In the genomic region with DNA sequence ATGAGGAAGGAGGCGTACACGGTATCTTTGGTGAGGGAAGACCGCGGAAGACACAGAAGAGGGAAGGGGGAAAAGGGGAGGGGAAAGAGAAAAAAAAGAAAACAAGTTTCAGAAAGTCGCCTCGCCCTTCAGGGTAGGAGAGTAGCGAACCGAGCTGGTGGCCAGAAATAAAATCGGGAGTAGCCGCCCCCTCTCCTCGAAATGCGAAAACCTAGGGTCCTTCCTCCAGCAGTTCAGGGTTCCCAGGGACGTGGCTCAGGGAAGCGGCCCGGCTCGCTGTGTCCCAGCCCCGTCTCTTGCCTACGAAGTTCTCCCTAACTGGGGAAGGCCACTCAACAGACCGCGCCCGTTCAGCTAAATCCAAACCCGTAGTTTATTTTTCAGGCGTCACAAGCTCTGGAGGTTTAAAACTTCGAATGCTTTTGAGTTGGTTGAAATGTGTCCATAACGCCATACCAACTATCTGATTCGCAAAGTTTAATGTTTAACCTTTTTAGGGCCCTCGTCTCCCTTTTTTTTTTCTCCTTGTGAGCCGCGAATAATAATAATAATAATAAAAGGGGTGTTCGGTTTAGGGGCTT, we compare ENCODE assay signal across 8 mouse cellular contexts. TPM values are rescaled to one million over a fixed set of nuclear protein-coding genes. Genes with fewer than 3 reads are reported as not detected.
DNase-seq lines count a peak whose midpoint lies in the region; ATAC-seq and TF ChIP-seq lines count a peak whose summit lies in the region.

No protein-coding gene starts in this region.

- H3K4me2 ChIP-seq in lung, postnatal 0 days (replicated peaks; ENCODE audit: low read depth, low read length) = peak overlapping the region; percentile 95

- under 1% methylated on average over 30 of the region's 30 CpGs for WGBS in lung, postnatal 0 days

- TF ChIP-seq EP300 in lung, postnatal 0 days (IDR thresholded peaks at IDR 0.05) = no peak

- H3K27me3 ChIP-seq in lung, postnatal 0 days (replicated peaks; ENCODE audit: insufficient read depth, low read length) = no peaks in the 10 kb centered on the region
- peaks cover 2% of the 10 kb centered on the region; the same call in 1 of the 2 replicates for H3K27me3 ChIP-seq in splenic B cell, adult 2 months (ENCODE audit: control insufficient read depth, insufficient read depth, low read length, poor library complexity, severe bottlenecking)

- H3K4me3 ChIP-seq in lung, postnatal 0 days (ENCODE audit: low read depth, low read length) = peak overlapping the region; percentile 96

- DNase-seq in right cerebral cortex, postnatal 25 days = peak; percentile 31
- no peak for DNase-seq in right cerebral cortex, adult 2 months (ENCODE audit: low spot score in 2 of 2)
- DNase-seq in cerebellum, postnatal 25 days = peak; percentile 54 to 55
- peak; percentile 32 to 39 for DNase-seq in heart, adult 9 months (ENCODE audit: low spot score in 2 of 2)
- DNase-seq in kidney, adult 8-10 months = peak; percentile 38 to 41
- peak; percentile 65 for DNase-seq in lung, postnatal 0 days (ENCODE audit: low spot score)
- peak; percentile 45 for DNase-seq in splenic B cell, adult 2 months (ENCODE audit: low read depth, low spot score)
- DNase-seq in thymus, postnatal 10 days (ENCODE audit: low spot score in 2 of 2) = no peak

- peaks cover 20% of the 10 kb centered on the region for H3K4me1 ChIP-seq in lung, postnatal 0 days (ENCODE audit: insufficient read depth, low read depth, low read length)

- ATAC-seq in lung, postnatal 0 days = no peak

- no peaks in the 10 kb centered on the region for H3K36me3 ChIP-seq in lung, postnatal 0 days (ENCODE audit: insufficient read depth, low read length)
- H3K36me3 ChIP-seq in splenic B cell, adult 2 months (ENCODE audit: control insufficient read depth, insufficient read depth, low read length, poor library complexity, severe bottlenecking) = no peaks in the 10 kb centered on the region

- TF ChIP-seq CTCF in lung, postnatal 0 days (IDR thresholded peaks at IDR 0.05) = no peak

- peak overlapping the region; percentile 100 for H3K9ac ChIP-seq in lung, postnatal 0 days (replicated peaks; ENCODE audit: low read depth)

- no peaks in the 10 kb centered on the region for H3K9me3 ChIP-seq in lung, postnatal 0 days (ENCODE audit: low read length)

- peak overlapping the region; percentile 100 for H3K27ac ChIP-seq in lung, postnatal 0 days (ENCODE audit: low read length)

RNA-seq across cellular contexts. Expression of gene Tnrc18, which starts 2.0 kb away (rescaled TPM):
- 16.6 and 24.9 TPM in 2 replicates for polyA plus RNA-seq in lung, postnatal 0 days (2015; fragmentation: Nextera tagmentation; extraction: Ambion mirVana)

Comparison
In these comparisons a context has a peak if more than half of its experiments do, and no peak if none do; other contexts are left out.
1. DNase-seq: peak in right cerebral cortex, postnatal 25 days (single experiment), cerebellum, postnatal 25 days (2 of 2), heart, adult 9 months (2 of 2), kidney, adult 8-10 months (2 of 2), lung, postnatal 0 days (single experiment) and splenic B cell, adult 2 months (single experiment); none in right cerebral cortex, adult 2 months (0 of 2) and thymus, postnatal 10 days (0 of 2).